Mouse (Mus musculus) midbrain, embryonic 12.5 days (tissue): ENCODE measurements around the gene Mcm2. TPM values are rescaled to one million over a fixed set of nuclear protein-coding genes. Genes with fewer than 3 reads are reported as not detected.

Experiments used
- ATAC-seq: fragments of 200-750 bp; cut with Nextera tagmentation; 2 replicates; pipeline ENCODE4 v1.8.0; 2017; ENCODE audit warnings: low read depth, moderate TSS enrichment, moderate library complexity; ENCODE audit not compliant: low FRiP score
- H3K27ac ChIP-seq: fragments of 300-500 bp; sonication (generic); replicated peaks from 2 replicates; pipeline ENCODE4 v1.5.1; 2016; ENCODE audit warnings: mild to moderate bottlenecking
- H3K27me3 ChIP-seq: fragments of 300-500 bp; sonication (generic); 2 replicates; pipeline ENCODE4 v1.6.1; 2016; ENCODE audit warnings: mild to moderate bottlenecking
- H3K36me3 ChIP-seq: fragments of 300-500 bp; sonication (generic); 2 replicates; pipeline ENCODE4 v1.6.1; 2016
- H3K4me1 ChIP-seq: fragments of 300-500 bp; sonication (generic); 2 replicates; pipeline ENCODE4 v1.6.1; 2016
- H3K4me2 ChIP-seq: fragments of 300-500 bp; sonication (generic); replicated peaks from 2 replicates; pipeline ENCODE4 v1.6.1; 2016; ENCODE audit warnings: mild to moderate bottlenecking, moderate library complexity
- H3K4me3 ChIP-seq: fragments of 300-500 bp; sonication (generic); 2 replicates; pipeline ENCODE4 v1.5.1; 2016; ENCODE audit warnings: mild to moderate bottlenecking
- H3K9ac ChIP-seq: fragments of 300-500 bp; sonication (generic); replicated peaks from 2 replicates; pipeline ENCODE4 v1.6.1; 2016; ENCODE audit warnings: mild to moderate bottlenecking, moderate library complexity
- H3K9me3 ChIP-seq: fragments of 300-500 bp; sonication (generic); 2 replicates; pipeline ENCODE4 v1.6.1; 2016; ENCODE audit warnings: mild to moderate bottlenecking
- WGBS: fragments of 180-500 bp; shearing (Covaris S2); methylation state at CpG from one replicate; pipeline ENCODE4 v1.1.7; 2016; 5-methylcytosine and 5-hydroxymethylcytosine counted together
- polyA plus RNA-seq: library from polyadenylated mRNA; unstranded; fragments of >200 nt; fragmentation: Nextera tagmentation; extraction: Ambion mirVana; gene quantifications from 2 replicates; pipeline ENCODE4 v1.2.1, GENCODE M21; 2016

Mcm2 gene
- polyA plus RNA-seq, 1 experiment from 2014 or later = 157 TPM

DNA sequence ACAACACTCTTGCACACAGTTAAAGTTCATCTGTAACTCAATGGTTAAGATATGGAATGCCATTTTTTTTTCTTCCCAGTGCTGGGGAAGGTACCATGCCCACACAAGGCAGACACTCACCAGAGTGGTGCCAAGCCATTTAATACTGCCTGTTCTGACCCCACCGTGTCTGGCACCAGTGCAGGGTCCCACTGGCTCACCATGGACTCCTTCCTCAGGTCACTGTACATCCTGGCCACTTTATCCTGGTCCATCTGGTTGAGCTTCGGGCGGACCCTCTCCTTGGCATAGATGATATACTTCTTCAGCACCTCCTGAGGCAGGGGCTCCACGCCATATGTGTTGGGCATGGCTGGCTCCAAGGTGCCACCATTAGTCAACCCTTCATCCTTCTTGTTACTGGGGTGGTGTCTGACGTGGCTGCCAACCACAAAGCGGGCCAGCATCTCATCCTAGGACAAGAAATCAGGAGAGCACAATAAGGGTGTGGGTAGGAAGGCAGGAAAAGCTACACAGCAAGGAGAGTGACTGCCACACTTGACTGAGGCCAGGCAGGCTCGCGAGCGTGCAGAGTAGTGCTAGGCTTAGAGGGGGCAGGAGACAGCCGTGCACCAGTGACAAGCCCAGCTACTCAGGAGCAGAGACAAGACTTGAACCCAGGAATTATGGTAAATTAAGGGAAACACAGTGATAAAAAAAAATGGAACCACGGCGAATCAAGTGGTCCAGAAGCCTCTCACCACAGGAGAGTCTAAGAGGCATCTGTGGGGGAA, 12.8 kb downstream of the Mcm2 start:
- H3K36me3 ChIP-seq = peaks cover 90% of the 10 kb centered on the region
- no peak overlapping the region for H3K9ac ChIP-seq
- peak overlapping the region; percentile 67 for H3K27ac ChIP-seq
- no peak overlapping the region for H3K4me2 ChIP-seq
- H3K4me3 ChIP-seq = no peak overlapping the region
- ATAC-seq = no peak
- H3K4me1 ChIP-seq = peaks cover 4% of the 10 kb centered on the region; the same call in 1 of the 2 replicates
- whole genome bisulfite sequencing = 85% methylated on average over 12 of the region's 12 CpGs
- no peaks in the 10 kb centered on the region for H3K9me3 ChIP-seq
- H3K27me3 ChIP-seq = 0 out of 2 replicates have a peak, but pooled peaks cover 3% of the 10 kb centered on the region

DNA sequence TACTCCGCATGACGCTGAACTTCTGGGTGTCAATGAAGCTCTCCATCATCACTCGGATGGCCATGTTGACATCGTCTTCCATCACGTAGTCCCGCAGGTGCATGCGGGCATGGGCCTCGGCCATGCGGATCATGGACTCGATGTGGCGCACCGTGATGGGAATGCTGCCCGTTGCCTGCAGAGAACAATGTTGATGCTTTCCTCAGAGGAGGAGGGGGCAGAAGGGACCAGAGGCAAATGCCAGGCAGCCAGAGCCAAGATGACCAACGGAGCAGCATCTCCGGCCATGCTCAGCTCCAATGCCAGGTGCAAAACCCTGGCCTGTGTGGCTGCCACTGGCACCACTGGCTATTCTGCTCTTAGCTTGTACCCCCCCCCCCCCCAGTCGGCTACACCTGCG, 13.9 kb downstream of the Mcm2 start:
- 97% methylated on average over 17 of the region's 17 CpGs for WGBS
- Histone ChIP-seq H3K27ac (no peak overlapping the region), H3K27me3 (0 out of 2 replicates have a peak, but pooled peaks cover 3% of the 10 kb centered on the region), H3K9ac (no peak overlapping the region), H3K9me3 (no peaks in the 10 kb centered on the region), H3K4me3 (no peak overlapping the region), H3K4me2 (no peak overlapping the region), H3K36me3 (peaks cover 79% of the 10 kb centered on the region), H3K4me1 (peaks cover 4% of the 10 kb centered on the region; the same call in 1 of the 2 replicates)
- no peak for ATAC-seq

DNA sequence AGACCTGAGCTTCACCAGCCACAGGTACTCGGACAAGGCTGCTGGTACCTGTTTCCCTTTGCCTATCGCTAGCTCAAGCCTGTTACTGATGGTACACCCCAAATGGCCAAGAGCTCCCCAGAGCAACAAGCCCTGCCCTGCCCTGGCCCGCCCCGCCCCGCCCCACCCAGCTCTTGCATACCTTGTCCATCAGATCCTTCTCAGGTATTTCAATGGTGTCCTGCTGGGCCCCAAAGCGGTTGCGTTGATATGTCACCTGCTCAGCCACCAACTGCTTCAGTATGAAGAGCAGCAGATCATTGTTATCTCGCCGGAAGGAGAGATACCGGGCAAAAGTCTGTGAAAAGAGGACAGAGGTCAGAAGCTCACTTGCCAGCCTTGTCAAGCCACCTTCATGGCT, 14.4 kb downstream of the Mcm2 start:
- H3K27ac ChIP-seq = no peak overlapping the region
- H3K4me3 ChIP-seq = no peak overlapping the region
- H3K27me3 ChIP-seq = 0 out of 2 replicates have a peak, but pooled peaks cover 3% of the 10 kb centered on the region
- no peak overlapping the region for H3K9ac ChIP-seq
- 92% methylated on average over 10 of the region's 10 CpGs for WGBS
- peaks cover 4% of the 10 kb centered on the region; the same call in 1 of the 2 replicates for H3K4me1 ChIP-seq
- H3K9me3 ChIP-seq = no peaks in the 10 kb centered on the region
- no peak overlapping the region for H3K4me2 ChIP-seq
- no peak for ATAC-seq
- peaks cover 74% of the 10 kb centered on the region for H3K36me3 ChIP-seq

DNA sequence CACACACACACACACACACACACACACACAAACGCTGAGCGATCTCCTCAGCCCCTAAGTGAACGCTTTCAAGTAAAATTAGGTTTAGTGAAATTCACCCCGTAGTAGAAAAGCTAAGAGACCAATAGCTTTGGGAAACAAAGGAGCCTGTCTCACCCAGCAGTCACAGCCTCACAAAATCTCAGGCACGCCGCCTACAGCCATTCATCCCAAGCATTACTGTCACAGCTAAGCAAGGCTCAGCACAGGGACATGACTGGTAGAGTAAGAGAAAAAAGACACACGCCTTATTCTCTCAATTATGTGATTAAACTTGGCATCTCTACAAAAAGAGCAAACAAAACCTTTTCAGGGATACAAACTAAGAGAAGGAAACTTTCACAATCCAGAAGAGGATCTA, 17.2 kb downstream of the Mcm2 start:
- Histone ChIP-seq H3K9ac (no peak overlapping the region), H3K4me1 (peaks cover 4% of the 10 kb centered on the region; the same call in 1 of the 2 replicates), H3K4me2 (no peak overlapping the region), H3K36me3 (peaks cover 45% of the 10 kb centered on the region), H3K27ac (peak overlapping the region; percentile 70), H3K27me3 (peaks cover 3% of the 10 kb centered on the region; the same call in 1 of the 2 replicates), H3K9me3 (no peaks in the 10 kb centered on the region), H3K4me3 (no peak overlapping the region)
- WGBS = 58% methylated on average over 7 of the region's 7 CpGs
- peak; percentile 72; the same call in 1 of the 2 replicates for ATAC-seq

DNA sequence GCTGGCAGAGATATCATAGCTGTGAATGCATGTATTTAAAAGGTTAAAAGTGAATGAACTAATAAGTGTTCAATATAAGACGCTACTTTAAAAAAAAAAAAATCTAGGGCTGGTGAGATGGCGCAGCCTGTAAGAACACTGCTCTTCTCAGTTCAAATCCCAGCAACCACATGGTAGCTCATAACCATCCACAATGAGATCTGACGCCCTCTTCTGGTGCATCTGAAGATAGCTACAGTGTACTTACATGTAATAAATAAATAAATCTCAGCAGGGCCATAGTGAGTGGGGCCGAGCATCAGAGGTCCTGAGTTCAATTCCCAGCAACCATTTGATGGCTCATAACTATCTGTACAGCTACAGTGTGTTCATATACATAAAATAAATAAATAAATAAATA, 19.1 kb downstream of the Mcm2 start:
- Histone ChIP-seq H3K4me3 (no peak overlapping the region), H3K9me3 (no peaks in the 10 kb centered on the region)

DNA sequence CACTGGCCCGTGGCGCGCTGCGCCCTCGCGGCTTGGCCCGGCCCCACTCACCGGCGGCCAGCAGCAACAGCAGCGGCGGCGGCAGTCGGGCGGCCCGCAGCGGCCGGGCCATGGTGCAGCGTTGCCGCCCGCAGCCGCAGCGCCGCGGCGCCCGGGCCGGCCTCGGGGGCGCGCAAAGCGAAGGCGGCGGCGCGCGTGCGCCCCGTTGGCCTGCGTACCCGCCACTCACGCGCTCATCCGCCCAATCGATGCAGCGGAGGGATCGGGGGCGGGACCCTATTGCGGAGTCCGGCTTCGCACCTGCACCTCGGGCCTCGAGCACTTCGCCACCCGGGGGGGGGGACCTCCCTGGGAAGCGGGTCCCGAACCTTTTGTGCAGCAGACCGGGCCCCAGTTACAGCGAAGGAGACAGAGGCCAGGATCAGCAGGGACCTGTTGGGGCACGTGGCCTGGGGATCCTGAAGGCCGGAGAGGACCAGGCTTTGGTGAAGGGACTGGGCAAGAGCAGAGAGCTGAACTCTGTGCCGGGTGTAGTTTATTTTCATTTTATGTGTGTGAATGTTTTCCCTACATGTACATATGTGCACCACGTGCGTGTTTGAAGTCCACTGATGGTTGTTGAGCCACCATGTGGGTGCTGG, 23.6 kb downstream of the Mcm2 start, which contains the start of gene Podxl2:
Gene Podxl2, minus strand, starts transcription at position 177 of the 641 bp plus-strand sequence.
- Histone ChIP-seq H3K4me2 (peak within 1 kb of the TSS; percentile 89), H3K9ac (peak within 1 kb of the TSS; percentile 98), H3K27ac (peak within 1 kb of the TSS; percentile 92), H3K4me3 (peak within 1 kb of the TSS; percentile 94), H3K9me3 (no peaks in the 10 kb centered on the region), H3K4me1 (peaks cover 42% of the 10 kb centered on the region), H3K36me3 (no peaks in the 10 kb centered on the region), H3K27me3 (peaks cover 21% of the 10 kb centered on the region)
- 3% methylated on average over 61 of the region's 63 CpGs for WGBS
- ATAC-seq = peak; percentile 74

More for the DNA sequence above, 19.1 kb downstream of the Mcm2 start:
- Histone ChIP-seq H3K36me3 (peaks cover 27% of the 10 kb centered on the region), H3K27me3 (peaks cover 15% of the 10 kb centered on the region), H3K4me2 (no peak overlapping the region), H3K4me1 (peaks cover 7% of the 10 kb centered on the region; the same call in 1 of the 2 replicates), H3K9ac (no peak overlapping the region), H3K27ac (no peak overlapping the region)
- ATAC-seq = no peak
- WGBS = 68% methylated on average over 4 of the region's 4 CpGs

DNA sequence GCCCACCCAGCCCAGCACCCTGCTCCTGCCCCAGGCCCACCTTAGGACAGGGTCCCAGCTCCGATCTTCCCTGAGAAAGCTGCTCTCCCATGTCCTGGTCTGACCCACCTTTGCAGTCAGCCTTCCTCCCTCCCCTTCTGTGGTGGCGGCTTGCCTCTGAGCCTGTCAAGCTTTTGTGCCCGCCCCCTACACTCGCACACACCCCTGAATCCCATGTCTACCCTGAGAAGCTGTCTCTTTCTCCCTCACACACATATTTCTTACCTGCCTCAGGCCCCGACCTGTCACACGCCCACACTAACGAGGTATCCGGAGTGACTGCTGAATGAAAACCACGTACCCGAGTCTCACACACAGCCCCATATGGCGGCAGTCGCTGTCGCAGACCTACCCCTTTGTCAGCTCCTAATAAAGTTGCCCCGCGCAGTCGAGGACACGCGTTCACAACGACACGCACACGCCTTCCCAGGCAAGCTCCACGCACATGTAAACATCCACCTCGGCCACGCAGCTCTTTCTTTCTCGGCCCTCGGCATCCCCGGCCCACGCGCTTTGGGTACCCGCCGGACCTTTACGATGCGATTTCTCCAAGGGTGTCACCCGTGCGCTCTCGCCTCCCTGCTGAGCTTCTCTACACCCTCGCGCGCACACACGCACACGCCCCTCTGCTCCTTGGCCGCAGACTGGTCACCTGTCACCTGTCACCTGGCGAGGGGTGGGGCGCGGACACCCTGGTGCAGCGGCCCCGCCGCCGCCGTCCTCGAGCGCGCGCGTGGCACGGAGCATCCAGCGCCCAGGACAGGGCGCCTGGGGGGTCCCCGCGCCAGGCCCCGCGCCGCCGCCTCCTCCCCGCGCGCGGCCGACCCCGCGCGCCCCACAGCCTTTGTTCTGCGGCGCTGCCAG, 24.4 kb downstream of the Mcm2 start:
- Histone ChIP-seq H3K4me3 (peak overlapping the region; percentile 94), H3K27ac (peak overlapping the region; percentile 92), H3K9me3 (no peaks in the 10 kb centered on the region), H3K4me1 (peaks cover 49% of the 10 kb centered on the region), H3K27me3 (peaks cover 21% of the 10 kb centered on the region), H3K4me2 (peak overlapping the region; percentile 89), H3K9ac (peak overlapping the region; percentile 98), H3K36me3 (no peaks in the 10 kb centered on the region)
- ATAC-seq = peak; percentile 72
- 3% methylated on average over 58 of the region's 74 CpGs for WGBS

DNA sequence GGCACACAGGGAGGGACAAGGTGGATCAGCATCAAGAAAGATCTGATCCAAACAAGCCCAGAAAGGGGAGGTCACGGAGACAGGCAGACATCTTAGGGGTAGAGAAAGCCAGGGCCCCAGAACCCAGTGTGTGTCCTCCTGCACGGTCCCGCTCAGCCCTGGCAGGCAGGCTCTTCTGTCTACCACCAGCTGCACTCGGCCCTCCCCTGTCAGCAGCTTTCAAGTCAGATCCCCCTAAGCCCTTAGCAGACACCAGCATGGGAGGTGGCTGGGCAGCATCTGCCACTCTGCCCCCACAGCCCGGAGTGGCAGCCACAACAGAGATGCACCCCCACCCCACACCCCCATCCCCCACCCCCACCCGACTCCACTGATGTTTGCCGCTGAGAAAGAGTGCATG, 25.8 kb downstream of the Mcm2 start:
- Histone ChIP-seq H3K4me2 (peak overlapping the region; percentile 89), H3K9ac (peak overlapping the region; percentile 98), H3K36me3 (no peaks in the 10 kb centered on the region), H3K27ac (peak overlapping the region; percentile 92), H3K4me1 (peaks cover 49% of the 10 kb centered on the region), H3K4me3 (peak overlapping the region; percentile 94), H3K9me3 (no peaks in the 10 kb centered on the region), H3K27me3 (peaks cover 21% of the 10 kb centered on the region)
- peak; percentile 52 for ATAC-seq
- 13% methylated on average over 7 of the region's 7 CpGs for WGBS

DNA sequence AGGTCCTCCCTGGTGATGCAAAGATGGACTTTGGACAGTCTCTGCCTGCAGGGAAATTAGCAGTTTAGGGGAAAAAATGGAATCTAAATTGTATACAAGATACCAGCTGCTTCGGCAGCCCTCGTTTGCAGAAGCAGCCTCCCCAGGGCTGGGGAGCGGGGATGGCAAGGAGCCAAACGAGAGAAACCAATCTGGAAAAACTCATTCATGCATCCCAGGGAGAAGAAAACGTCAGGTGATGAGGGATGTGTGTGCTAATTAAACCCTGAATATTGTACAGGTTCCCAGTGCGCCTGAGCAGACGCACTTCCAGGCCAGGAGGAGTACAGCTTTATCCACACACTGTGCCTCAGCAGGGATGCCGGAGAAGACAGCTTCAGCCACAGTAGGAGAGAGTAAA, 27.0 kb downstream of the Mcm2 start:
- Histone ChIP-seq H3K9me3 (no peaks in the 10 kb centered on the region), H3K36me3 (no peaks in the 10 kb centered on the region), H3K4me3 (no peak overlapping the region; the same call in 1 of the 2 replicates), H3K4me1 (peaks cover 49% of the 10 kb centered on the region), H3K27me3 (peaks cover 21% of the 10 kb centered on the region), H3K27ac (peak overlapping the region; percentile 92), H3K4me2 (peak overlapping the region; percentile 89; the same call in 1 of the 2 replicates), H3K9ac (no peak overlapping the region)
- ATAC-seq = no peak
- 54% methylated on average over 8 of the region's 8 CpGs for WGBS

DNA sequence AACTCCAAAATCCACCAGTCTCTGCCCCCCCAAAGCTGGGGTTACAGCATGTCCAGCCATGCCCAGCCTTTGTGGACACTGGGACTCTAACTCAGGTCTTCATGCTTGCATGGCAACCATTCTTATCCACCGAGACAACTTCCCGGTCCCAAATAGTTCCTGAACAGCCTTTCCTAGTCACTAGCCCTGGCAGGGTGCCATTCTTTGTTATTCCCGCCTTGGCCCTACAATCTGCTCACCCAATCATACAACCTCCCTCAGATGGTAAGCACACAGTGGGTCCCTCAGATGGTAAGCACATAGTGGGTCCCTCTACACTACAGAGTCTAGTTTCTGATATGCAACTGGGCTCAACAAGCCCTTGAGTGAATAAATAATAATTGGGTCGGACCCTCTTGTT, 28.0 kb downstream of the Mcm2 start:
- H3K4me3 ChIP-seq = no peak overlapping the region
- H3K9me3 ChIP-seq = no peaks in the 10 kb centered on the region
- H3K4me2 ChIP-seq = no peak overlapping the region
- WGBS = 51% methylated on average over 4 of the region's 4 CpGs
- peaks cover 49% of the 10 kb centered on the region for H3K4me1 ChIP-seq
- no peak for ATAC-seq
- peaks cover 15% of the 10 kb centered on the region for H3K27me3 ChIP-seq
- H3K36me3 ChIP-seq = no peaks in the 10 kb centered on the region
- no peak overlapping the region for H3K9ac ChIP-seq
- H3K27ac ChIP-seq = 0 out of 2 replicates have a peak overlapping the region, but pooled peaks have one; percentile 20

DNA sequence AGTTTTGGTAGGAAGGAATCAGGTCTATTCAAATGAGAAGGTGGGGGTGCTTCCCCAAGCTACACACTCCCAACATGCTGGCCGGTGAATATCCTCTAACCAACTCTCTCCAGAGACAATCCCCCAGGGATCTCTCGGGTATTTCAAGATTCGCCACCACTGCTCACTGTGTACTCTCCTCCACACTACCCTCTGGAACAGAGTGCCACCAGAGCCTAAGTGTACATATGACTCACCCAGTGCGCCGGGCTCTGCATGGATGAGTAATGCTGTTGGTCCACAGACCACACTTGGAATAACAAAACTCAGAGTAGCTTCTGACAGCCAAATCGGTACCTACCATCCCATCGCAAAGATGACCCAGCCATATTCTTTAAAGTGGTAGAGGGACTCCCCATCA, 29.1 kb downstream of the Mcm2 start:
- peaks cover 7% of the 10 kb centered on the region; the same call in 1 of the 2 replicates for H3K27me3 ChIP-seq
- no peaks in the 10 kb centered on the region for H3K9me3 ChIP-seq
- no peak for ATAC-seq
- H3K4me3 ChIP-seq = no peak overlapping the region
- no peak overlapping the region for H3K27ac ChIP-seq
- peaks cover 7% of the 10 kb centered on the region for H3K36me3 ChIP-seq
- WGBS = 85% methylated on average over 7 of the region's 7 CpGs
- peaks cover 47% of the 10 kb centered on the region for H3K4me1 ChIP-seq
- no peak overlapping the region for H3K4me2 ChIP-seq
- H3K9ac ChIP-seq = no peak overlapping the region
